Mouse (Mus musculus) hindbrain, embryonic 10.5 days (tissue): Measurements from ENCODE around the gene Rap1a. TPM values are rescaled to one million over a fixed set of nuclear protein-coding genes. Genes with fewer than 3 reads are reported as not detected.
A peak's percentile ranks its signal among the peaks of the same experiment; 100 is the strongest.

Experiments used
- DNase-seq: peaks from one replicate; pipeline ENCODE4 v3.0.0-alpha.2; 2017; ENCODE audit warnings: low spot score
- H3K27ac ChIP-seq: fragments of 300-500 bp; sonication (generic); 2 replicates; pipeline ENCODE4 v1.5.1; 2016; ENCODE audit warnings: mild to moderate bottlenecking, moderate library complexity
- H3K27me3 ChIP-seq: fragments of 300-500 bp; sonication (generic); 2 replicates; pipeline ENCODE4 v1.6.1; 2016; ENCODE audit warnings: mild to moderate bottlenecking; ENCODE audit not compliant: poor library complexity, insufficient read depth, severe bottlenecking
- H3K36me3 ChIP-seq: fragments of 300-500 bp; sonication (generic); 2 replicates; pipeline ENCODE4 v1.6.1; 2016; ENCODE audit warnings: mild to moderate bottlenecking, moderate library complexity
- H3K4me1 ChIP-seq: fragments of 300-500 bp; sonication (generic); replicated peaks from 2 replicates; pipeline ENCODE4 v1.6.1; 2016; ENCODE audit warnings: mild to moderate bottlenecking
- H3K4me3 ChIP-seq: fragments of 300-500 bp; sonication (generic); 2 replicates; pipeline ENCODE4 v1.5.1; 2016; ENCODE audit warnings: mild to moderate bottlenecking, moderate library complexity
- H3K9me3 ChIP-seq: fragments of 300-500 bp; sonication (generic); 2 replicates; pipeline ENCODE4 v1.6.1; 2016; ENCODE audit warnings: mild to moderate bottlenecking, moderate library complexity
- WGBS: fragments of 180-500 bp; shearing (Covaris S2); methylation state at CpG from one replicate; pipeline ENCODE4 v1.1.7; 2016; 5-methylcytosine and 5-hydroxymethylcytosine counted together
- polyA plus RNA-seq: library from polyadenylated mRNA; unstranded; fragments of >200 nt; fragmentation: Nextera tagmentation; extraction: Ambion mirVana; gene quantifications from 2 replicates; pipeline ENCODE4 v1.2.1, GENCODE M21; 2016

The Rap1a gene
- polyA plus RNA-seq, 1 experiment from 2014 or later: 66.3 TPM

DNA sequence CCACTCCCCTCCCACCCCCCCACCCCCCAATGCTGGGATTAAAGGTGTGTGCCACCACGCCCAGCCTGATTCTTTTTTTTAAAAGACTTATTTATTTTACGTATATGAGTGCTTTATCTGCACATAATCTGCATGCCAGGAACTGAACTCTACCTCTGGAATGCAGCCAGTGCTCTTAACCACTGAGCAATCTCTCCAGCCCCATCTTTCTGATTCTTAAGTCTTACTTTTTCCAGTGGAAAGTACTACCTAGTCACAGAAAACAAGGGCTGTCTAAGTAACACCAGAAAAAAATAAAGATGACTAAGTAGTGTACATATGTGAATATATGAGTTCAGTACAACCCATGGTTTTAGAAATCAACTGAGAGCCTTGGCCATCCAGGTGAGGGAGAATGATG lies 54.6 kb downstream of the Rap1a start:
- Histone ChIP-seq H3K27me3 (no peaks in the 10 kb centered on the region), H3K9me3 (no peaks in the 10 kb centered on the region), H3K4me1 (no peaks in the 10 kb centered on the region), H3K4me3 (no peak overlapping the region), H3K36me3 (peaks cover 5% of the 10 kb centered on the region; the same call in 1 of the 2 replicates), H3K27ac (no peak overlapping the region)
- 89% methylated on average over 2 of the region's 2 CpGs for WGBS
- DNase-seq: no peak

DNA sequence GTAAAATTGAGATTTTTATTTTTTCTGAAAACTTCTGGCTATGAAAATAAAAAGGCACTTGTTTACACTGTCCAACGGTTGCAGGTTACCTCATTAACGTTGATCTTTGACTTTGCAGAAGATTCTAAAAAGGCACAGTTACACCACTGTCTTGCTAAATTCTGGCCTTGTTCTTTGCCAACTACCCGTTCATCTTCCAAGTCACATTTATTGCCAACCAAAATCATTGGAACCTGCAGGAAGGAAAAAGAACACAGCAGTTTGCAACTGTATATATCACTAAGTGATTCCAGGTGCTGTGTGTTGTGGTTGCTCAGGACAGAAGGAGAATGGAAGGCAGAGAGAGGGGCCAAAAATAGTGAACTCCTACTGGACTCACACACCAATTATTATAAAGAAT lies 63.5 kb downstream of the Rap1a start:
- DNase-seq: no peak
- 89% methylated on average over 3 of the region's 3 CpGs for WGBS
- Histone ChIP-seq H3K4me1 (no peaks in the 10 kb centered on the region), H3K4me3 (no peak overlapping the region), H3K27me3 (no peaks in the 10 kb centered on the region), H3K9me3 (no peaks in the 10 kb centered on the region), H3K27ac (no peak overlapping the region), H3K36me3 (peaks cover 40% of the 10 kb centered on the region)

DNA sequence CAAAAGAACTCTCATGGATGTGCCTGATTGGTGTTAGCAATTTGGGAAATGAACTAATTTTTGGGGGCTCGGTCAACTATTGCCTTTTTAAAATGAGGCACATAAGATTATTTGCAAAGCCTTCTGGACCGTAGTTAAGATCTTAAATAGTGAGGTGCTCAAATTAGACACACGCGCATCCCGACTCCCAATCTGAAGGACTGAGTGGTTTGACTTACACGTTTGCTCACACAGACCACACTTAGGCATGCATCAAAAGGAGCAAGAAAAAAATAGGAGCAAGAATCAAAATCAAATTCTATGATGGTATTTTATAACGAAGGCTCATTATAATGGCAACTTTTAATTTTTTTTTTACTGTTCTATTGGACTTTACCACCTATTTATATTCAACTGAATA lies 64.1 kb downstream of the Rap1a start:
- H3K9me3 ChIP-seq: no peaks in the 10 kb centered on the region
- WGBS: 96% methylated on average over 7 of the region's 7 CpGs
- H3K27me3 ChIP-seq: no peaks in the 10 kb centered on the region
- no peak overlapping the region for H3K4me3 ChIP-seq
- peaks cover 40% of the 10 kb centered on the region for H3K36me3 ChIP-seq
- DNase-seq: no peak
- no peak overlapping the region for H3K27ac ChIP-seq
- no peaks in the 10 kb centered on the region for H3K4me1 ChIP-seq

DNA sequence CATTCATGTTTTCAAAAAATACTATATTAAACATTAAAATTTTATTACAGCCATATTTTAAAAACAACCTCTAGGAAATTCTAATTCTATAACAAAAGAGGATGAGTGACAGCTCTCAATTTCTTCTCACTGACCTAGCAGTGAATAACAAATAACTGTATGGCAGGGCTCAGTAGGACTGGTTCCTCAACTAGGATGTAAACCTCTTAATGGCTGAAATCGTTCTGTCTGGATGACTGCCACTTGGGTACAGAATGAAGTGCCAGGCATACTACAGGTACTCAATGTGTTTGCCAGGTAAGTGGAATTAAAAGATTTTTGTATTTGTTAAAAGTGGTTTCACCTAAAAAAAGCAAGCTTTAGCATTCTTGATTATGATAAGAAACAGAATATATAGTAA lies 65.0 kb downstream of the Rap1a start:
- H3K27ac ChIP-seq: no peak overlapping the region
- no peaks in the 10 kb centered on the region for H3K9me3 ChIP-seq
- peaks cover 45% of the 10 kb centered on the region for H3K36me3 ChIP-seq
- H3K27me3 ChIP-seq: no peaks in the 10 kb centered on the region
- 91% methylated on average over 1 of the region's 1 CpGs for WGBS
- no peaks in the 10 kb centered on the region for H3K4me1 ChIP-seq
- H3K4me3 ChIP-seq: no peak overlapping the region
- no peak for DNase-seq

DNA sequence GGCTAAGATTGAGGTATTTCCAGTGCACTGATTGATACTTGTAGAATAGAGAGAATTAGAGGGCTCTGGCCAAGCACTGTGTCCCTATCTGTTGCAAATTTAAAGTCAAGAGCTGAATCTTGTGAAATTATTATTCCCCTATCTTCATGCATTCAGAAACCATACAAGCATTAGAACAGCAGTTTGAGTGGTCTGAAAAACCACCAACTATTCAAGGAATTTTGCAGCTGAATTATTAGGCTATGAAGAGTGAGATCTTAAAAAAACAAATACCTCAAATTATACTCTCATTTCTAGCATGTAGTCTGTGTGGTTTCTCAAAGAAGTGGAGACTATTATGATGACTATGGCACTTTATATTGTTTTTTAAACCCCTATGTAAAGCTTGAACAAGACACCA lies 65.9 kb downstream of the Rap1a start:
- Histone ChIP-seq H3K4me1 (no peaks in the 10 kb centered on the region), H3K9me3 (no peaks in the 10 kb centered on the region), H3K27ac (no peak overlapping the region), H3K4me3 (no peak overlapping the region), H3K36me3 (peaks cover 54% of the 10 kb centered on the region), H3K27me3 (no peaks in the 10 kb centered on the region)
- DNase-seq: no peak

DNA sequence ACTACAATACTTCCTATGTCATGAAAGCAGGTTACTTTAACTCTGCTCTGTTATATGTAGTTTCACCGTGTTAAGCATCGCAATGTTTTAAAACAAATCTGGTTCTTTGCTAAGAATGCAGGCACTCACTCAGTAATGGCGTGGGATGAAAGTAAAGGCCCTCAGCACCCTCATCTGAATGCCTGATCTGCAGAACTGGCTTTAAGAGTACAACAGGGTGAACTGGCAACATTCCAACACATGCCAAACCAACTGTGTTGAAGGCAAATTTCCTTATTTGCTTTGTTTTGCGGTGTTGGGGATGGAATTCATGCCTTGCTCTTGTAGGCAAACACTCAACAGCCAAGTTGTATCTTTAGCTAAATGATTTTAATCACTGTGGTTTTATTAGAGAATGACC lies 67.6 kb downstream of the Rap1a start:
- no peaks in the 10 kb centered on the region for H3K27me3 ChIP-seq
- no peak for DNase-seq
- H3K9me3 ChIP-seq: no peaks in the 10 kb centered on the region
- no peak overlapping the region for H3K4me3 ChIP-seq
- WGBS: 95% methylated on average over 4 of the region's 4 CpGs
- no peaks in the 10 kb centered on the region for H3K4me1 ChIP-seq
- H3K36me3 ChIP-seq: peaks cover 48% of the 10 kb centered on the region
- H3K27ac ChIP-seq: no peak overlapping the region

DNA sequence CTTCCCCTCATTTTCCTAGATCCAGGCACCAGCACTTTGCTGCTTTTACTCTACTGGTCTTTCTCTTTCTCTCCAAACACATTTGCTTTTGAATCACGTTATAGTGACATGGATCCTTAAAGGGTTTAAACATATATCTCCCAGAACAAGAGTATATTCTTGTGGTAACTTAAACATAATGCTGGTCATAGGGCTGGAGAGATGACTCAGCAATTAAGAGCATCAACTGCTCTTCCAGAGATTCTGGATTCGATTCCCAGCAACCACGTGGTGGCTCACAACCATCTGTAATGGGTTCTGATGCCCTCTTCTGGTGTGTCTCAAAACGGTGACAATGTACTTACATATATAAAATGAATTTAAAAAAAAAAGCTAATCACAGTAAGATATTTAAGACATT lies 68.8 kb downstream of the Rap1a start:
- Histone ChIP-seq H3K27ac (no peak overlapping the region), H3K9me3 (no peaks in the 10 kb centered on the region), H3K36me3 (peaks cover 41% of the 10 kb centered on the region), H3K4me3 (no peak overlapping the region), H3K27me3 (no peaks in the 10 kb centered on the region), H3K4me1 (no peaks in the 10 kb centered on the region)
- no peak for DNase-seq
- WGBS: 90% methylated on average over 4 of the region's 4 CpGs

DNA sequence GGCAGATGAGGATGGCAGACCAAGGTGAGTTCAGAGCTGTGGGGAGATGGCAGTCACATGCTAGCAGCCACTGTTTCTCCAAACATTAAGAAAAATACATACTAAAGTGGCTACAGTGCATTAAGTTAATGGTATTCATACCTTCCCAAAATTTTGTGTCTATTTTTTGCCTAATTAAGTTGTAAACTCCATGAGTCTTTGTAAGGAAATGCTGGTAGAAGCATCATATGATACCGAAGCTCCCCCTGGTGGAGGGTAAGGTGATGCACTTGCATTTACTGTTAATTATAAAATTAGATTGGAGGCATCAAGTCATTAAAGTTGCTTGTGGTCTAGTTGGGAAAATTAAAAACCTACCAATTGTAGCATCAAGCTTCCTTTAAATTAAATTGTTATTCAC lies 75.1 kb downstream of the Rap1a start:
- no peak for DNase-seq

DNA sequence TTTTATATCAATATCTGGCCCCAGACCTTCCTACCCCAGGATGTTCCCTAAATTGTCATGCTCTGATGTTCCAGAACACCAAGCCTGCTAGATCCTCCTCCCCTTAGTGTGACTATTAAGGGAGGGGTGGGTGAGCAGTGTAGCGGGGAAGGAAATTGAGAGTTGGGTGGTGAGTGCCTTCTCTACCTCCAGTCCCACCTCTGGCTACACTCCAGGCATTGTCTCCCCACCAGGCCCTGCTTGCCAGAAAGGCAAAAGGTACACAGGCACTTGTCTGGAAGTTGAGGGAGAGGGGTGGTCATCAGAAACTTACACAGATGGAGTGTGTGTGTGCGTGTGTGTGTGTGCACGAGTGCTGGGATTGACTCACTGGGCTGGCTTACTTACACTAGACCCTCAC lies 78.6 kb downstream of the Rap1a start:
- H3K27me3 ChIP-seq: no peaks in the 10 kb centered on the region
- 91% methylated on average over 3 of the region's 3 CpGs for WGBS

More for the DNA sequence above, 75.1 kb downstream of the Rap1a start:
- Histone ChIP-seq H3K4me1 (no peaks in the 10 kb centered on the region), H3K9me3 (no peaks in the 10 kb centered on the region), H3K27me3 (no peaks in the 10 kb centered on the region), H3K36me3 (peaks cover 13% of the 10 kb centered on the region; the same call in 1 of the 2 replicates), H3K4me3 (no peak overlapping the region), H3K27ac (no peak overlapping the region)
- WGBS: 2% methylated on average over 1 of the region's 1 CpGs

DNA sequence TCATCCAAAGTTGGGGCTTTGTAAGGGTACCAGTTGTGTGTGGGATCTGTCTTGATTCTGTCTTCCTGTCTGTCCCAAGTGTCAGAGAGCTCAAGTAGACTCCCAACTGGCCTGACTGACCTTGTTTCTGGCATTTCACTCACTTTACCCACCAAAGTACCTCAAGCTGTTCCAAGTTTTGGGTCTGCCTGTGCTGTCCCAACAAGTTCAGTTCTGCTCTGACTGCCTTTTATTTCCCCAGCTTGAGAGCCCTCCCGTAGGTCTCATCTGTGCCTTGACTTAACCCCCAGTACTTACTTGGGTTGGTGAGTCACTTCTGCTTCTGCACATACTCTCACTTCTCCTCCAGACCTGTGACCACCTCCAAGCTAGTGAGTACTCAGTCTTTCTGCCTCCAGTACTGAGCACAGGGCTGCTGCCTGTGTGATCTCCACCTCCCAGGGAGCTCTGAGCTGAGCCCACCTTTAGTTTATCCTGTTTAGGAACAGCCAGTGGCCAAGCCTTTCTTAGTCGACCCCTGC lies 79.4 kb downstream of the Rap1a start:
- Histone ChIP-seq H3K27me3 (no peaks in the 10 kb centered on the region), H3K4me1 (peaks cover 28% of the 10 kb centered on the region), H3K9me3 (no peaks in the 10 kb centered on the region), H3K4me3 (no peak overlapping the region), H3K27ac (no peak overlapping the region), H3K36me3 (no peaks in the 10 kb centered on the region)
- 76% methylated on average over 2 of the region's 2 CpGs for WGBS
- no peak for DNase-seq

More for the DNA sequence above, 78.6 kb downstream of the Rap1a start:
- DNase-seq: no peak
- H3K4me3 ChIP-seq: no peak overlapping the region
- no peak overlapping the region for H3K27ac ChIP-seq
- H3K36me3 ChIP-seq: 0 out of 2 replicates have a peak, but pooled peaks cover 4% of the 10 kb centered on the region
- H3K4me1 ChIP-seq: peaks cover 21% of the 10 kb centered on the region
- no peaks in the 10 kb centered on the region for H3K9me3 ChIP-seq

DNA sequence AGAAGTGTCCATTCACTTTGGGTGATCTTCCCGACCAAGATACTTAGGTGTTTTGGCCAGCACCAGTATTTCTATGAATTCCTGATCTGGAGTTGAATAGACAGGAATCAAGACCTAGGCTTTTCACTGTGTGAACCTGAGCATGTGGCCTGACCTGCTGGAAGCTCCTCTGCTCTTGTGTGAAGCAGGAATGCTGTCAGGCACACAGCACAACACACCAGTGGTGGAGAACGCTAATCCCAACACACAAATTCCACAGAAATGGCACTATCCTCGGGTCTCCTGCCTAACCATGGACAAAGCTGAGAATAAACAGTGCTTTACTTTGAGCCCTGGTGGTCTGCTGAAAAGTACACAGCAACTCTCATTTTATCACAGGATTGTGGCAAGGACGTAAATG lies 80.6 kb downstream of the Rap1a start:
- H3K27me3 ChIP-seq: no peaks in the 10 kb centered on the region
- H3K36me3 ChIP-seq: no peaks in the 10 kb centered on the region
- WGBS: 78% methylated on average over 4 of the region's 4 CpGs
- no peaks in the 10 kb centered on the region for H3K9me3 ChIP-seq
- no peak overlapping the region for H3K4me3 ChIP-seq
- peaks cover 36% of the 10 kb centered on the region for H3K4me1 ChIP-seq
- DNase-seq: no peak
- no peak overlapping the region for H3K27ac ChIP-seq

DNA sequence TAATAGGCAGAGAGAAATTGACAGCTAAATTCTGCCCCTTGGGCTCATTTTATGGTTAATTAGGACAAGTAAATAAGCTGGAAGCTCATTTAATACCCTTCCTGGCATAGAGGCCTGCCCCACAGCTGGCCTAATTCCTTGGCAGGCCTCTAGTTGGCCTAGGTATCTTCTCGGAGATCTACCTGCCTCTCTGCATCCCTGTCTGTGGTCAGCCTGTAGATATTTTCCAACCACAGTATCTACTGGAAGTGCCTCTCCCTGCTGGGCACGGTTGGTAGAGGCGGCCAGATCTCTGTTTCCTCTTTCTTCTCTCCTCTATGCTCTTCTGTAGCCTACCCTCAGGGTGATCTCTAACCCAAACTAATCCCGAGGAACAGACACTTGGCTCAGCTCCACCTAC lies 81.2 kb downstream of the Rap1a start:
- Histone ChIP-seq H3K9me3 (no peaks in the 10 kb centered on the region), H3K27me3 (no peaks in the 10 kb centered on the region), H3K36me3 (no peaks in the 10 kb centered on the region), H3K27ac (no peak overlapping the region), H3K4me3 (no peak overlapping the region), H3K4me1 (peaks cover 39% of the 10 kb centered on the region)
- no peak for DNase-seq
- 82% methylated on average over 4 of the region's 4 CpGs for WGBS

DNA sequence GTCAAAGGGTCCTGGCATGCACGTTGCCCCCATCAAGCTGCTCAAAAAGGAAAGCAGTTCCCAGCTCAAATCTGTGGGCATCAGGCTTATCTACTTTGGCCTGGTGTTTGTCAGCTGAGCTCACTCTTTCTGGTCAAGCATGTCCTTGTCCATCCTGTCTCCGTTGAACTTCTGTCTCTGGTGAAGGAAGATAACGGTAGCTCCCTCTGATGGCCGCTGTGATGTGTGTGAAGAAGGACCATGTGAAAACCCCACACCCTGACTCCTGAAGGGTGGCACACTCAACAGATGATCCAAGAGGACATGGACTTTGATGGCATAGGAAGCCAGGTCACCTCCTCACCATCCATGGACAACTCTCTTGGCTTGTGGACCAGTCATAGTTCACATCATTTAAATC lies 82.4 kb downstream of the Rap1a start:
- Histone ChIP-seq H3K27ac (peak overlapping the region; percentile 67; the same call in 1 of the 2 replicates), H3K36me3 (no peaks in the 10 kb centered on the region)
- 51% methylated on average over 4 of the region's 4 CpGs for WGBS

More for the DNA sequence above, 82.4 kb downstream of the Rap1a start:
- no peaks in the 10 kb centered on the region for H3K27me3 ChIP-seq
- DNase-seq: no peak
- H3K9me3 ChIP-seq: no peaks in the 10 kb centered on the region
- peaks cover 51% of the 10 kb centered on the region for H3K4me1 ChIP-seq
- no peak overlapping the region for H3K4me3 ChIP-seq
